Mouse (Mus musculus) embryonic facial prominence, embryonic 10.5 days (tissue): Measurements from ENCODE around the gene Tmem117. TPM values are rescaled to one million over a fixed set of nuclear protein-coding genes. Genes with fewer than 3 reads are reported as not detected.

Source experiments
- DNase-seq: peaks from one replicate; pipeline ENCODE4 v3.0.0-alpha.2; 2017; ENCODE audit warnings: low spot score
- H3K27ac ChIP-seq: fragments of 300-500 bp; sonication (generic); replicated peaks from 2 replicates; pipeline ENCODE4 v1.5.1; 2016; ENCODE audit warnings: mild to moderate bottlenecking
- H3K27me3 ChIP-seq: fragments of 300-500 bp; sonication (generic); replicated peaks from 2 replicates; pipeline ENCODE4 v1.6.1; 2016; ENCODE audit warnings: low read depth, mild to moderate bottlenecking; ENCODE audit not compliant: poor library complexity, severe bottlenecking
- H3K36me3 ChIP-seq: fragments of 300-500 bp; sonication (generic); replicated peaks from 2 replicates; pipeline ENCODE4 v1.6.1; 2016; ENCODE audit warnings: mild to moderate bottlenecking, moderate library complexity
- H3K4me1 ChIP-seq: fragments of 300-500 bp; sonication (generic); 2 replicates; pipeline ENCODE4 v1.6.1; 2016
- H3K4me3 ChIP-seq: fragments of 300-500 bp; sonication (generic); 2 replicates; pipeline ENCODE4 v1.5.1; 2016; ENCODE audit warnings: mild to moderate bottlenecking, moderate library complexity
- H3K9me3 ChIP-seq: fragments of 300-500 bp; sonication (generic); 2 replicates; pipeline ENCODE4 v1.6.1; 2016; ENCODE audit warnings: mild to moderate bottlenecking
- WGBS: fragments of 180-500 bp; shearing (Covaris S2); methylation state at CpG from one replicate; pipeline ENCODE4 v1.1.7; 2016; 5-methylcytosine and 5-hydroxymethylcytosine counted together
- polyA plus RNA-seq: library from polyadenylated mRNA; unstranded; fragments of >200 nt; fragmentation: Nextera tagmentation; extraction: Ambion mirVana; gene quantifications from 2 replicates; pipeline ENCODE4 v1.2.1, GENCODE M21; 2016

Gene Tmem117
- polyA plus RNA-seq, 1 experiment from 2014 or later: 0.77 TPM

- 50% methylated on average over 3 of the region's 3 CpGs for WGBS
Measured at GRCm38 (mm10) chr15:94687629-94688028, 58.6 kb downstream of the Tmem117 start.

GRCm38 (mm10) chr15:94689195-94689883, 60.3 kb downstream of the Tmem117 start:
- no peaks in the 10 kb centered on the region for H3K27me3 ChIP-seq
- peaks cover 7% of the 10 kb centered on the region; the same call in 1 of the 2 replicates for H3K4me1 ChIP-seq
- H3K4me3 ChIP-seq: no peak overlapping the region
- 87% methylated on average over 5 of the region's 5 CpGs for WGBS
- no peak overlapping the region for H3K27ac ChIP-seq
- no peaks in the 10 kb centered on the region for H3K9me3 ChIP-seq
- no peaks in the 10 kb centered on the region for H3K36me3 ChIP-seq
- no peak for DNase-seq

More at GRCm38 (mm10) chr15:94687629-94688028, 58.6 kb downstream of the Tmem117 start:
- Histone ChIP-seq H3K27me3 (no peaks in the 10 kb centered on the region), H3K9me3 (no peaks in the 10 kb centered on the region), H3K4me3 (no peak overlapping the region), H3K27ac (no peak overlapping the region), H3K4me1 (peaks cover 7% of the 10 kb centered on the region; the same call in 1 of the 2 replicates), H3K36me3 (no peaks in the 10 kb centered on the region)
- no peak for DNase-seq

GRCm38 (mm10) chr15:94689884-94690231, 60.8 kb downstream of the Tmem117 start:
- no peak for DNase-seq
- 75% methylated on average over 6 of the region's 6 CpGs for WGBS
- no peak overlapping the region for H3K27ac ChIP-seq
- H3K36me3 ChIP-seq: no peaks in the 10 kb centered on the region
- peaks cover 7% of the 10 kb centered on the region; the same call in 1 of the 2 replicates for H3K4me1 ChIP-seq
- H3K4me3 ChIP-seq: no peak overlapping the region
- no peaks in the 10 kb centered on the region for H3K27me3 ChIP-seq
- H3K9me3 ChIP-seq: no peaks in the 10 kb centered on the region

GRCm38 (mm10) chr15:94722759-94723158, 93.7 kb downstream of the Tmem117 start:
- H3K4me1 ChIP-seq: no peaks in the 10 kb centered on the region
- no peaks in the 10 kb centered on the region for H3K36me3 ChIP-seq
- no peak overlapping the region for H3K4me3 ChIP-seq
- no peaks in the 10 kb centered on the region for H3K9me3 ChIP-seq
- H3K27ac ChIP-seq: no peak overlapping the region
- H3K27me3 ChIP-seq: no peaks in the 10 kb centered on the region
- peak; percentile 60 for DNase-seq
- WGBS: 34% methylated on average over 5 of the region's 5 CpGs

DNA sequence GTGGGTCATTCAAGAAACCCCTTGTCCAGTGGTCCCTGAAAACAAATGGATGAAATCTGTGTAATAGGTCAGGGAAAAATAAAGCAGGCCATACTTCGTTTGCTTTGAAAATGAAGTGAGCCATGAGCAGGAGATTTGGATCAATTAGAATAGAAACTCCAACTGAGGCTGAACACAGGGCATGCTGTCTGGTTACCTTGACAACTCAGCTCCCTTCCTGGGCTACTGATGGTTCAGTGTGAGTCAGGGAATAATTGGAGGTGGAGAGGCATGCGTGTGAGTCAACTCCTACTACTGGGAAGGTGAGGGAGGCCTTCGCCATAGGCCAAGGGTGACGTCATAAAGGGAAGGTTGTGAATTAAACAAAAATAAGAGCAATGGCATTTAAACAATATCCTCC, 103.1 kb downstream of the Tmem117 start:
- no peak for DNase-seq
- H3K27me3 ChIP-seq: no peaks in the 10 kb centered on the region
- no peaks in the 10 kb centered on the region for H3K36me3 ChIP-seq
- WGBS: 75% methylated on average over 4 of the region's 4 CpGs
- no peaks in the 10 kb centered on the region for H3K9me3 ChIP-seq
- H3K4me3 ChIP-seq: no peak overlapping the region
- no peaks in the 10 kb centered on the region for H3K4me1 ChIP-seq
- no peak overlapping the region for H3K27ac ChIP-seq

DNA sequence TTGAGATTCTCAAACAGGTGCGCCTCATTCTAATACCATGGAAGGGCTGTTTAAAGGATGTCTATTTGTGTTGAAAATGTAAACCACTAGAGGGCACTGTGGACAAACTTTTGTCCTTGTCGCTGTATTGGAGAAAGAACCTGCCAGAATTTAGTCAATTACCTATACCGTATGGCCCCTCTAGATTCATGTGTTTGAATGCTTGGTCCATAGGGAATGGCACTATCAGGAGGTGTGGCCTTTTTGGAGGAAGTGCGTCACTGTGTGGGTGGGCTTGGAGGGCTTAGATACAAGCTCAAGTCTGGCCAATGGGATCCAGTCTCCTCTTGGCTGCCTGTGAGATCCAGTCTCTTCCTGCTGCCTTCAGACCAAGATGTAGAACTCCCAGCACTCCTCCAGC, 140.2 kb downstream of the Tmem117 start:
- Histone ChIP-seq H3K36me3 (no peaks in the 10 kb centered on the region), H3K4me3 (no peak overlapping the region), H3K9me3 (no peaks in the 10 kb centered on the region), H3K27me3 (no peaks in the 10 kb centered on the region), H3K4me1 (no peaks in the 10 kb centered on the region), H3K27ac (no peak overlapping the region)
- peak; percentile 33 for DNase-seq
- WGBS: 25% methylated on average over 4 of the region's 4 CpGs

- no peak for DNase-seq
- peaks cover 4% of the 10 kb centered on the region for H3K4me1 ChIP-seq
- no peak overlapping the region for H3K4me3 ChIP-seq
- H3K9me3 ChIP-seq: no peaks in the 10 kb centered on the region
- H3K27ac ChIP-seq: no peak overlapping the region
- 87% methylated on average over 7 of the region's 7 CpGs for WGBS
- no peaks in the 10 kb centered on the region for H3K27me3 ChIP-seq
- no peaks in the 10 kb centered on the region for H3K36me3 ChIP-seq
Measured at GRCm38 (mm10) chr15:94770832-94771578, 142.0 kb downstream of the Tmem117 start.

GRCm38 (mm10) chr15:94771691-94772090, 142.7 kb downstream of the Tmem117 start:
- no peaks in the 10 kb centered on the region for H3K36me3 ChIP-seq
- no peaks in the 10 kb centered on the region for H3K9me3 ChIP-seq
- no peak overlapping the region for H3K27ac ChIP-seq
- DNase-seq: no peak
- H3K27me3 ChIP-seq: no peaks in the 10 kb centered on the region
- 92% methylated on average over 19 of the region's 19 CpGs for WGBS
- no peak overlapping the region for H3K4me3 ChIP-seq
- peaks cover 11% of the 10 kb centered on the region for H3K4me1 ChIP-seq

- peak; percentile 46 for DNase-seq
- peak overlapping the region; percentile 32; the same call in 1 of the 2 replicates for H3K4me3 ChIP-seq
- H3K4me1 ChIP-seq: peaks cover 12% of the 10 kb centered on the region
- no peaks in the 10 kb centered on the region for H3K9me3 ChIP-seq
- 53% methylated on average over 17 of the region's 17 CpGs for WGBS
- no peaks in the 10 kb centered on the region for H3K36me3 ChIP-seq
- no peaks in the 10 kb centered on the region for H3K27me3 ChIP-seq
- no peak overlapping the region for H3K27ac ChIP-seq
Measured at GRCm38 (mm10) chr15:94776119-94777069, 147.4 kb downstream of the Tmem117 start.

DNA sequence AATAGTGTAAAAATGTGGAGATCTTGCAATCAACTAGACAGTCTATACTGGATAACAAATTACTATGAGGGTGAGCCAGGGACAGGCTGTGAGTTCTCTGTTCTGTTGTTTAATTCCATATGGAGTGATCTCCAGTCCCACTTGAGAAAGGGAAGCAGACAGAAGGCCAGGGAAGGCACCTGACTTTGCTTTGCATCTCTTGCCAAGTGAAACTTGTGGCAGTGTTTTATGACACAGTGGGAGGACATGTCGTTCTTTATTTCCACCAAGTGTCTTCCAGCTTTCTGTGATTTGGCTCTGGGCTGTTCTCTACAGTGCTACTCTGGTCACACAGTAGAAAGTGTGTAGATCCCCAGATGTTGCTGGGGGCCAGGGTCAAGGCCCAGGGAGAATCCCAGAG, 152.5 kb downstream of the Tmem117 start:
- WGBS: 94% methylated on average over 1 of the region's 1 CpGs
- Histone ChIP-seq H3K9me3 (no peaks in the 10 kb centered on the region), H3K27me3 (no peaks in the 10 kb centered on the region), H3K4me3 (no peak overlapping the region), H3K36me3 (no peaks in the 10 kb centered on the region), H3K4me1 (peaks cover 3% of the 10 kb centered on the region), H3K27ac (no peak overlapping the region)
- no peak for DNase-seq

GRCm38 (mm10) chr15:94793455-94793854, 164.4 kb downstream of the Tmem117 start:
- H3K4me1 ChIP-seq: no peaks in the 10 kb centered on the region
- H3K27ac ChIP-seq: no peak overlapping the region
- H3K9me3 ChIP-seq: no peaks in the 10 kb centered on the region
- no peak overlapping the region for H3K4me3 ChIP-seq
- no peaks in the 10 kb centered on the region for H3K27me3 ChIP-seq
- H3K36me3 ChIP-seq: no peaks in the 10 kb centered on the region
- DNase-seq: no peak
- 89% methylated on average over 8 of the region's 8 CpGs for WGBS

DNA sequence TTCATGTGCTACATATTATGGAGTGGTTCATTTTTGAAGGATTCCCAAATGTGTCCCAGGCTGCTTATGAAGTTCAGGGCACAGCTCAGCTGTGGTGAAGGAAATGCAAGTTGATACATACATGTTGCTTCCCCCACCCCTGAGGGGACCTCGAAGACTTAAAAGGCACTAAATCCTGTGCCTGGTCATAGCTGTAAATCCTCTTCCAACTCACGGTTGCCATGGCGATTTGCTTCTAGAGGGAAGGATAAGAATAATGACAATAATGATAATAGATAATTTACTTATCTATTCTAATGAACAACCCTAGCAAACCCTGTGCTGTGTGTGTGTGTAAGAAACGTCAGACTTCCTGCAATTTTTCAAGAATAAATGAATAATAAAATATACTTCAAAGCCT, 166.5 kb downstream of the Tmem117 start:
- Histone ChIP-seq H3K4me3 (no peak overlapping the region), H3K4me1 (no peaks in the 10 kb centered on the region), H3K27ac (no peak overlapping the region), H3K27me3 (no peaks in the 10 kb centered on the region), H3K9me3 (no peaks in the 10 kb centered on the region), H3K36me3 (no peaks in the 10 kb centered on the region)
- WGBS: 81% methylated on average over 4 of the region's 4 CpGs
- DNase-seq: no peak
